Comparison of ENCODE assay signal across 21 mouse cellular contexts in the genomic region with DNA sequence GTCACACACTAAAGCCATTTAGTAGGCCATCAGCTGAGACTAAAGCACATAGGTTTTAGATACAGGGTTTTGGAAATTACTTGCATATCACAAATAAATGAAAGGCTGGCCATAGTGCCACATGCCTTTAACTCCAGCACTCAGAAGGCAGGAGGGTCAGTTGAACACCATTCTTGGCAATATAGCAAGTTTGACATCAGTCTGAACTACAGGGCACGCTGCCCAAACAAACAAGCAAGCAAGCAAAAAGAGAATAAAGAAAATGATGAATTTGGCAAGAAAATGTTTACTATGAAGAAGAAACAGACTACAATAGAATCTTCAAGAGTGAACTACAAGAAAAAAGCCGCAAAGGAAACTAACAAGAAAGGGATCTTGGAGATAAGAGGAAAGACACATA.
DNase-seq lines count a peak whose midpoint lies in the region; ATAC-seq and TF ChIP-seq lines count a peak whose summit lies in the region.
"Had no signal": no experiment of that assay in that cellular context is flagged by ENCODE, and none has a peak within 500 bp of the region (broad histone marks: within the 10 kb centered on the region; RNA-seq: fewer than 3 reads in every experiment).

No protein-coding gene starts in this region.

- H3K4me3 ChIP-seq in kidney, adult 2 months (ENCODE audit: insufficient read depth, low read depth, low read length), result no peak overlapping the region
- no peak overlapping the region for H3K4me3 ChIP-seq in kidney, embryonic 16.5 days (ENCODE audit: low read length)
- no peak overlapping the region for H3K4me3 ChIP-seq in liver, adult 2 months (ENCODE audit: insufficient read depth, low read depth, low read length)
- no peak overlapping the region for H3K4me3 ChIP-seq in liver, embryonic 12.5 days
- H3K4me3 ChIP-seq in forebrain, embryonic 13.5 days, result no peak overlapping the region
- H3K4me3 ChIP-seq: embryonic facial prominence, embryonic 10.5 days; gastrocnemius, adult 2 months; heart, embryonic 15.5 days; hindbrain, embryonic 15.5 days had no signal

- peaks cover 6% of the 10 kb centered on the region; the same call in 1 of the 2 replicates for H3K79me2 ChIP-seq in liver, adult 2 months (ENCODE audit: control insufficient read depth, insufficient read depth, low read length)

- no peaks in the 10 kb centered on the region for H3K9me3 ChIP-seq in kidney, embryonic 16.5 days (ENCODE audit: low read length)
- H3K9me3 ChIP-seq in liver, embryonic 12.5 days (replicated peaks), result no peaks in the 10 kb centered on the region
- no peaks in the 10 kb centered on the region for H3K9me3 ChIP-seq in forebrain, embryonic 13.5 days (replicated peaks)
- H3K9me3 ChIP-seq: embryonic facial prominence, embryonic 10.5 days; G1E; heart, embryonic 15.5 days; hindbrain, embryonic 15.5 days had no signal

- no peak for TF ChIP-seq POLR2A in kidney, adult 2 months (IDR thresholded peaks at IDR 0.05; ENCODE audit: low read depth, low read length)
- TF ChIP-seq POLR2A in liver, adult 2 months (IDR thresholded peaks at IDR 0.05; ENCODE audit: extremely low read depth, insufficient read depth, low read length), result no peak

- DNase-seq in kidney, adult 2 months, result peak; percentile 50
- peak; percentile 85 for DNase-seq in liver, adult 2 months (ENCODE audit: extremely low read depth, low read depth, low spot score)
- peak; percentile 20 for DNase-seq in thymus, postnatal 0 days (ENCODE audit: low spot score)
- DNase-seq in thymus, postnatal 4 days, result no peak
- DNase-seq in naive thymus-derived CD4-positive, alpha-beta T cell, adult 2 months (ENCODE audit: low read depth), result peak; percentile 39
- DNase-seq: adrenal gland, postnatal 14 days; B cell, adult 2 months; cerebellum, adult 18-20 months; cerebellum, adult 9-11 months; gastrocnemius, adult 2 months; gastrocnemius, postnatal 36 days; heart, adult 11 months had no signal

- WGBS in kidney, adult 2 months, result 69% methylated on average over 2 of the region's 2 CpGs
- 93% methylated on average over 2 of the region's 2 CpGs for WGBS in kidney, embryonic 16.5 days
- WGBS in liver, adult 2 months, result 34% methylated on average over 2 of the region's 2 CpGs
- 78% methylated on average over 2 of the region's 2 CpGs for WGBS in liver, embryonic 12.5 days (ENCODE audit: insufficient replicate concordance)
- 93% methylated on average over 2 of the region's 2 CpGs for WGBS in forebrain, embryonic 13.5 days

- no peaks in the 10 kb centered on the region for H3K36me3 ChIP-seq in kidney, adult 2 months (ENCODE audit: control insufficient read depth, insufficient read depth, low read length)
- no peaks in the 10 kb centered on the region for H3K36me3 ChIP-seq in kidney, embryonic 16.5 days (ENCODE audit: insufficient read depth, low read length)
- no peaks in the 10 kb centered on the region; the same call in 1 of the 2 replicates for H3K36me3 ChIP-seq in liver, adult 2 months (ENCODE audit: control insufficient read depth, insufficient read depth, low read length)
- no peaks in the 10 kb centered on the region for H3K36me3 ChIP-seq in liver, embryonic 12.5 days
- H3K36me3 ChIP-seq in forebrain, embryonic 13.5 days (ENCODE audit: poor library complexity, severe bottlenecking), result no peaks in the 10 kb centered on the region; the same call in 1 of the 2 replicates
- H3K36me3 ChIP-seq: embryonic facial prominence, embryonic 10.5 days; heart, embryonic 15.5 days; hindbrain, embryonic 15.5 days had no signal

- no peak overlapping the region for H3K9ac ChIP-seq in kidney, embryonic 16.5 days (replicated peaks; ENCODE audit: low read length)
- no peak overlapping the region for H3K9ac ChIP-seq in liver, adult 2 months (ENCODE audit: low read depth, low read length)
- no peak overlapping the region for H3K9ac ChIP-seq in liver, embryonic 12.5 days
- H3K9ac ChIP-seq in forebrain, embryonic 13.5 days, result no peak overlapping the region
- H3K9ac ChIP-seq: heart, embryonic 15.5 days; hindbrain, embryonic 15.5 days had no signal

- no peak for TF ChIP-seq CTCF in kidney, adult 2 months (conservative IDR thresholded peaks at IDR 0.05; ENCODE audit: insufficient read depth, insufficient read length, low read depth, low read length)
- no peak for TF ChIP-seq CTCF in liver, adult 2 months (IDR thresholded peaks at IDR 0.05; ENCODE audit: low read depth, low read length)

- no peaks in the 10 kb centered on the region; the same call in 1 of the 2 replicates for H3K4me1 ChIP-seq in kidney, adult 2 months (ENCODE audit: control insufficient read depth, insufficient read depth, low read length)
- no peaks in the 10 kb centered on the region for H3K4me1 ChIP-seq in kidney, embryonic 16.5 days (ENCODE audit: insufficient read depth, low read length)
- H3K4me1 ChIP-seq in liver, adult 2 months (ENCODE audit: control insufficient read depth, insufficient read depth, low read length), result peaks cover 8% of the 10 kb centered on the region; the same call in 1 of the 2 replicates
- no peaks in the 10 kb centered on the region for H3K4me1 ChIP-seq in liver, embryonic 12.5 days
- no peaks in the 10 kb centered on the region for H3K4me1 ChIP-seq in forebrain, embryonic 13.5 days
- H3K4me1 ChIP-seq: embryonic facial prominence, embryonic 10.5 days; heart, embryonic 15.5 days; hindbrain, embryonic 15.5 days had no signal

- no peak overlapping the region for H3K4me2 ChIP-seq in kidney, embryonic 16.5 days (replicated peaks; ENCODE audit: low read depth, low read length)
- no peak overlapping the region for H3K4me2 ChIP-seq in liver, embryonic 12.5 days
- no peak overlapping the region for H3K4me2 ChIP-seq in forebrain, embryonic 13.5 days
- H3K4me2 ChIP-seq: heart, embryonic 15.5 days; hindbrain, embryonic 15.5 days had no signal

- H3K27me3 ChIP-seq in kidney, adult 2 months (replicated peaks; ENCODE audit: control insufficient read depth, insufficient read depth, low read length), result no peaks in the 10 kb centered on the region
- no peaks in the 10 kb centered on the region for H3K27me3 ChIP-seq in kidney, embryonic 16.5 days (ENCODE audit: insufficient read depth, low read length)
- no peaks in the 10 kb centered on the region for H3K27me3 ChIP-seq in liver, adult 2 months (ENCODE audit: control insufficient read depth, insufficient read depth, low read length)
- no peaks in the 10 kb centered on the region for H3K27me3 ChIP-seq in liver, embryonic 12.5 days (replicated peaks)
- no peaks in the 10 kb centered on the region for H3K27me3 ChIP-seq in forebrain, embryonic 13.5 days
- H3K27me3 ChIP-seq: heart, embryonic 15.5 days; hindbrain, embryonic 15.5 days had no signal

- H3K27ac ChIP-seq in kidney, adult 2 months (ENCODE audit: insufficient read depth, low read depth, low read length), result no peak overlapping the region
- H3K27ac ChIP-seq in kidney, embryonic 16.5 days (ENCODE audit: low read length), result no peak overlapping the region
- no peak overlapping the region for H3K27ac ChIP-seq in liver, adult 2 months (replicated peaks; ENCODE audit: insufficient read depth, low read depth, low read length)
- H3K27ac ChIP-seq in liver, embryonic 12.5 days, result no peak overlapping the region
- H3K27ac ChIP-seq in forebrain, embryonic 13.5 days, result no peak overlapping the region
- H3K27ac ChIP-seq: embryonic facial prominence, embryonic 10.5 days; gastrocnemius, adult 2 months; heart, embryonic 15.5 days; hindbrain, embryonic 15.5 days had no signal

- no peak for ATAC-seq in kidney, embryonic 16.5 days (ENCODE audit: low FRiP score, low TSS enrichment)
- ATAC-seq in liver, embryonic 12.5 days, result no peak
- ATAC-seq in forebrain, embryonic 13.5 days, result no peak
- ATAC-seq: CD4-positive, CD25-positive, alpha-beta regulatory T cell, adult 4 months; forebrain, embryonic 14.5 days had no signal
